ENCODE assay signal across 14 mouse cellular contexts in the genomic region with DNA sequence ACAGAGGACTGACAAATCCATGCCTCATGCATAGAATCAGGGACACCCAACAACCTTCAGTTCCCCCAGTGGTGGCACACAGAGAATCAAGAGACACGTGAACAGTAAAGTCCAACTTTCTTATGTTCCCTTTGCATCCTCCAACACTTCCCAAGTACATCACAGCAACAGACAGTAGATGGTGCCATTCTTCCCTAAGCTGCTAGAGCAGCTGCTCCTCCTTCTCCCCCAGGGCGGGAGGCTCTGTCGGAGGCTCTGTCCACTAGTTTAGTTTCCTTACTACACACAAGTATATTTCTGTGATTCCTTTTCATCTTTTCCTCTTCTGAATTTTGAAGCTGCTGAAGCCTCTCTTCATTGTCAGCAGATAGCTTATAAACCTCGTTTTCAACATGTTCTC.
DNase-seq lines count a peak whose midpoint lies in the region; ATAC-seq and TF ChIP-seq lines count a peak whose summit lies in the region.
"Had no signal": no experiment of that assay in that cellular context is flagged by ENCODE, and none has a peak within 500 bp of the region (broad histone marks: within the 10 kb centered on the region; RNA-seq: fewer than 3 reads in every experiment).

No protein-coding gene starts in this region.

- DNase-seq in heart, postnatal 0 days (ENCODE audit: low spot score), result no peak
- DNase-seq in heart, postnatal 4 days, result no peak
- DNase-seq in midbrain, embryonic 10.5 days (ENCODE audit: low spot score), result peak; percentile 12
- no peak for DNase-seq in midbrain, embryonic 11.5 days (ENCODE audit: low spot score, missing footprints)
- peak; percentile 68 for DNase-seq in brain, embryonic 14.5 days (ENCODE audit: low read depth)
- peak; percentile 57 for DNase-seq in retina, postnatal 1 day
- DNase-seq in spleen, adult 12 weeks (ENCODE audit: low spot score), result no peak
- DNase-seq: adrenal gland, postnatal 10 days; heart, adult 18-20 months; heart, postnatal 10 days; kidney, adult 11 months; lung, postnatal 4 days; spleen, adult 18-20 months had no signal

- TF ChIP-seq CTCF in heart, postnatal 0 days (IDR thresholded peaks at IDR 0.05; ENCODE audit: low read depth), result peak; percentile 23; the same call in 1 of the 2 replicates
- peak; percentile 27; the same call in 1 of the 2 replicates for TF ChIP-seq CTCF in brain, embryonic 14.5 days (IDR thresholded peaks at IDR 0.05; ENCODE audit: borderline replicate concordance, extremely low read depth, insufficient read depth, insufficient read length)

- no peak for TF ChIP-seq POLR2A in brain, embryonic 14.5 days (IDR thresholded peaks at IDR 0.05; ENCODE audit: borderline replicate concordance, extremely low read depth, insufficient read depth, insufficient read length, poor library complexity, severe bottlenecking)

- ATAC-seq in heart, postnatal 0 days (ENCODE audit: insufficient read depth, low read depth), result no peak
- no peak for ATAC-seq in midbrain, embryonic 11.5 days (ENCODE audit: low FRiP score)

- no peak overlapping the region for H3K27ac ChIP-seq in heart, postnatal 0 days (ENCODE audit: low read depth)
- H3K27ac ChIP-seq in midbrain, embryonic 10.5 days (replicated peaks), result no peak overlapping the region
- H3K27ac ChIP-seq in midbrain, embryonic 11.5 days (ENCODE audit: low read depth, low read length), result no peak overlapping the region
- H3K27ac ChIP-seq: liver, embryonic 14.5 days had no signal

- no peaks in the 10 kb centered on the region for H3K27me3 ChIP-seq in heart, postnatal 0 days (ENCODE audit: control insufficient read depth, insufficient read depth, low read length)
- H3K27me3 ChIP-seq in midbrain, embryonic 10.5 days (ENCODE audit: low read depth, poor library complexity, severe bottlenecking), result no peaks in the 10 kb centered on the region
- H3K27me3 ChIP-seq in midbrain, embryonic 11.5 days (ENCODE audit: control insufficient read depth, insufficient read depth, low read length), result no peaks in the 10 kb centered on the region

- TF ChIP-seq EP300 in heart, postnatal 0 days (IDR thresholded peaks at IDR 0.05; ENCODE audit: low read depth), result no peak

- no peaks in the 10 kb centered on the region for H3K9me3 ChIP-seq in heart, postnatal 0 days (replicated peaks; ENCODE audit: control insufficient read depth, low read length)
- H3K9me3 ChIP-seq in midbrain, embryonic 10.5 days (replicated peaks), result no peaks in the 10 kb centered on the region
- no peaks in the 10 kb centered on the region for H3K9me3 ChIP-seq in midbrain, embryonic 11.5 days (ENCODE audit: control insufficient read depth, low read length)

- H3K36me3 ChIP-seq in heart, postnatal 0 days (replicated peaks; ENCODE audit: control insufficient read depth, insufficient read depth, low read length), result no peaks in the 10 kb centered on the region
- no peaks in the 10 kb centered on the region for H3K36me3 ChIP-seq in midbrain, embryonic 10.5 days
- H3K36me3 ChIP-seq in midbrain, embryonic 11.5 days (ENCODE audit: control insufficient read depth, insufficient read depth, low read length), result no peaks in the 10 kb centered on the region

- H3K4me3 ChIP-seq in heart, postnatal 0 days (ENCODE audit: low read depth, low read length), result no peak overlapping the region
- no peak overlapping the region for H3K4me3 ChIP-seq in midbrain, embryonic 10.5 days
- H3K4me3 ChIP-seq in midbrain, embryonic 11.5 days (ENCODE audit: low read depth, low read length), result no peak overlapping the region

- WGBS in heart, postnatal 0 days, result 27% methylated on average over 4 of the region's 4 CpGs
- 35% methylated on average over 4 of the region's 4 CpGs for WGBS in midbrain, embryonic 10.5 days
- whole genome bisulfite sequencing in midbrain, embryonic 11.5 days, result 34% methylated on average over 4 of the region's 4 CpGs

- H3K4me2 ChIP-seq in heart, postnatal 0 days (ENCODE audit: low read depth, low read length), result no peak overlapping the region
- no peak overlapping the region for H3K4me2 ChIP-seq in midbrain, embryonic 11.5 days

- no peaks in the 10 kb centered on the region for H3K4me1 ChIP-seq in heart, postnatal 0 days (ENCODE audit: control insufficient read depth, insufficient read depth)
- H3K4me1 ChIP-seq in midbrain, embryonic 10.5 days, result no peaks in the 10 kb centered on the region
- no peaks in the 10 kb centered on the region for H3K4me1 ChIP-seq in midbrain, embryonic 11.5 days (ENCODE audit: control insufficient read depth, insufficient read depth, low read length)

- H3K9ac ChIP-seq in heart, postnatal 0 days (replicated peaks; ENCODE audit: low read depth, low read length), result no peak overlapping the region
- no peak overlapping the region for H3K9ac ChIP-seq in midbrain, embryonic 11.5 days (ENCODE audit: low read length)
- H3K9ac ChIP-seq: liver, embryonic 14.5 days had no signal

Comparison
In these comparisons a context has a peak if more than half of its experiments do, and no peak if none do; other contexts are left out.
1. DNase-seq: peak in midbrain, embryonic 10.5 days (single experiment), brain, embryonic 14.5 days (single experiment) and retina, postnatal 1 day (single experiment); none in heart, postnatal 0 days (single experiment), heart, postnatal 4 days (single experiment), midbrain, embryonic 11.5 days (single experiment) and spleen, adult 12 weeks (single experiment).